Mouse (Mus musculus): ENCODE data around the gene Plcb3.

DNA sequence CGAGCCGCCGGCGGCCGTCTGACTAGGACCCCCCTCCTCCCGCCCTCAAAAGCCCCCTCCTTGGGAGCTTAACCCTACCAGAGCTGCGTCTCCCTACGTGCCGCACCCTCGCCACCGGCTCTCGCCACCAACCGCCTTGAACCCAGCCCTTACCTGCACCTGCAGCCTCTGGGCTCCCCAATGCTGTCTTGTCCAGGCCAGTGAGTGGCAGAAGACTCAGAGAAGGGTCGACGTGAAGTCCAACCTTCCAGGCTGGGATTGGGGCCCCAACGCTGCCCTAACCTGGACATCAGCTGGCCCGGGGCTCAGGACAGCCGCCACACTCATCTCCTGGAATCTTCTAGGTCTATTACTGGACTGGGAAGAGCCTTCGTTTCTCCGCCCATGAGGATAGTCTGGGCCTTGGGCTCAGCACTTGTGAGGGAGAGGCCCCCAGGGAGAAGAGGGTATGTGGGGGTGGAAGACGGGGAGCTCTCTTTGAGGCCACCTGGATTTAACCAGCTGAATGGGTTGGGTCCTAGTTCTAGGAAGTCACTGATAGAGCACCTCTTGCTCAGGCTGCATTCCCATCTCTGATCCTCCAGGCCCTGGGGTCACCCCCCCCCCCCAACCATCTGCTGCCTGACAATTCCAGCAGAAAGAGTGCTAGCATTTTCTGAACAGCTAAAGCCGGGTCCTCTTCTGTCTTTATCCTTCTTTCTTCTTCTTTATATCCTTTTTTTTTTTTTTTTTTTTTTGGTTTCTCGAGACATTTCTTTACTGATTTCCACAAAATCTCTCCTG lies 41.9 kb downstream of the Plcb3 start, which contains the start of gene Kcnk4:
- TF ChIP-seq CTCF (IDR thresholded peaks at IDR 0.05; ENCODE audit: borderline replicate concordance, extremely low read depth, insufficient read depth, insufficient read length) = no peak
- no peak for TF ChIP-seq POLR2A (IDR thresholded peaks at IDR 0.05; ENCODE audit: borderline replicate concordance, extremely low read depth, insufficient read depth, insufficient read length, poor library complexity, severe bottlenecking)
